Mouse (Mus musculus): ENCODE data around the gene Gm20388.

- TF ChIP-seq CTCF (IDR thresholded peaks at IDR 0.05; ENCODE audit: extremely low read depth, insufficient read depth, low read length) (no peak), POLR2A (IDR thresholded peaks at IDR 0.05; ENCODE audit: extremely low read depth, insufficient read depth, low read length) (no peak)
Observed at GRCm38 (mm10) chr8:121593293-121593692, 1682.7 kb downstream of the Gm20388 start.

Data from cortical plate, adult 2 months (tissue).